Mouse (Mus musculus): ENCODE data around the gene Pitx3.

GRCm38 (mm10) chr19:46103437-46104186, 44.5 kb downstream of the Pitx3 start:
- TF ChIP-seq CTCF (IDR thresholded peaks at IDR 0.05; ENCODE audit: extremely low read depth, insufficient read depth, low read length) (no peak), POLR2A (IDR thresholded peaks at IDR 0.05; ENCODE audit: extremely low read depth, insufficient read depth, low read length) (no peak)
